Mouse (Mus musculus): Measurements from ENCODE around the gene Akap11.
A peak's percentile ranks its signal among the peaks of the same experiment; 100 is the strongest.

The Akap11 gene

DNA sequence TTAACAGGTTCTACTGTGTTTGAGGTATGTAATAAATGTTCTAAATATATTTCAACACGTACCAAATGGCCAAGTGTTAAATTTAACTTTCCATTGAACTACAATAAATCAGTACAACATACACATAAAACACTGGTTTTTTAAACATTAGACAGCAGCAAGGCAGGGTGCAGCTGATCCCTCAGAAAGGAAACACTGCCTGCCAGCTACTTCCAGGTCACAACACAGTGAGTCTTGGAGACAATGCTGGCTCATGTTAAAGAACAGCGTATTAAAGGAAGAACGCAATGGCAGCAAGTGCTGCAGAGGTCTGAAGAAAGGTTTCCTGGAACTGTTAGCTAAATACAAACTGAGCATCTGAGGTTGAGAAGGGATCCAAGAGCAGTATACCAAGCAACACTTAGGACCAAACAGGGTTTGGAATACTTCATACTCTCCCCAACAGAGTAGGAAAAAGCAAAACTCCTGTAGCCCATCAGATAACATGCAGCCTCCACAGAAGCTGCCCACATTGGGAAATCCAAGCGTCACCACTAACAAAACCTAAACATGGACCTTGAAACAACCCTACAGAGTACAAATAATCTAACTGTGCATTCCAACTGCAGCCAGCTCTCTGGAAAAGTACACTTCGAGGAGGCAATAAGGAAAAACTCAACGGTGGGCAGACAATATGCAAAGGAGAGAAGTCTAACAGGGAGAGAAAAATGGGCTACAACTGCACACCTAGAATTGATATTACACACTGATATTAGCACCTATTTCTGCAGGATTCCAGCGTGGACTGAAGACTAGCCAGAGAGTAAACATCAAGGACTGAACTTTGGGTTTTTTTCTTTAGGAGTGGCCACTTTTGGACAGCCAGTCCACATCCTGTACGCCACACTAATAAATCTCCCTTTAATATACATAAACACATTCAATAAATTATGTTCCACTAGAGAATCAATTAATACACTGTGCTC is 7.9 kb downstream of the Akap11 start:
- no peak for DNase-seq (ENCODE audit: low spot score in 2 of 2)

DNA sequence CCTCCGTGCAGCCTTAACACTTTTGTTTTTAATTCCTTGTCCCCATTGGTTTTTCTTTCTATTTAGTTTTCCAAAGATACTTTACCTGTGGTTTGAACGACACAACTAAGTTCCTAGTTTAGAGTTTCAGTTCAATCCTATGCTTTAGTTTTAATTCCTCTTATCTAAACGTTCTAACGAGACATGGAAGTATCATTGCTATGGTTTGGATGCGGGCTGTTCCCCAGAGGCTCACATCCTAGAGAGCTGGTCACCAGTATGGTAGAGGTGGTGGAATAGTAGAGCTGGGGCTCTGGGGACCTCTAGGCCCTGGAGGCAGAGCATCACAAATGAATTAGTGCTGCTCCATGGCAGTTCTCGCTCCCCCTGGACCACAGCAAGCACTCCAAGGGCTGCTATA is 9.7 kb downstream of the Akap11 start:
- DNase-seq (ENCODE audit: low spot score in 2 of 2): no peak

- no peak for DNase-seq (ENCODE audit: low spot score in 2 of 2)
Observed at GRCm38 (mm10) chr14:78526475-78526874, 10.1 kb downstream of the Akap11 start.

DNA sequence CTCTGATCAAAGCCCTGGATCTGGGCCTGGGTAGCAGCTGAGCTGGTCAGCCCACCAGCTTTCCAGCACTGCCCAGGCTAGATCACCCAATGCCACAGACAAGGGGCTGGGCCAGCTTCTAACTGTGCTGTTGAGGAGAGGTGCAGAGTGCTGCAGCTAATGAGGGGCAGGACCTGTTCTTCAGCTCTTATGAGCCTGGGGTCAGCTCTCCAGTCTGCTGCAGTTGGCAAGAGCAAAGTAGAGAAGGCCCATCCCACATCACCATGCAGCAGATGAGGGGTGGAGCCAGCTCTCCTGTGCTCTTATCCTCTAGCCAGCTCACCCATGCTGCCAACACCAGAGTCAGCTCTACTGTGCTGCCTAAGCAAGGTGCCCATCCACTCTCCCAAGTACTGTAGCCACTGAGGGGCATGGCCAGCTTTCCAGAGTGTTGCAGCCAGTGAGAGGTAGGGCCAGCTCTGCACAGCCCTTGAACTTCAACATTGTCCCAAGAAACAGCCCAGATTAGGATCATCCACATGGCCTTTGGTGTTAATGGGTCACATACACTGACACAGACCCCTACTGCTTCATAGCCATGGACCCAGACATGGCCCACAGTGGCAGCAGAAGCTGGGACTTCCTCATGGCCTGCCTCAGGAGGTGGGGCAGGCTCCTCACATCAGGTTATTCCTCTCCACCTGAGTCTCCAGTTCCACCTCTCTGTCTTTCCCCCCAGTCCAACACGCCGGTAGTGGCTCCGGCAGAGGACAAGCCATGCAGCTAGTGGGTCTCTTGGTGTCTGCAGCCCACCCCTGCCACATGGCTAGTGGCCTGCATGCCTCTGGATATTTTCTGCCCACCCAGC is 10.8 kb downstream of the Akap11 start:
- no peak for DNase-seq (ENCODE audit: low spot score in 2 of 2)

DNA sequence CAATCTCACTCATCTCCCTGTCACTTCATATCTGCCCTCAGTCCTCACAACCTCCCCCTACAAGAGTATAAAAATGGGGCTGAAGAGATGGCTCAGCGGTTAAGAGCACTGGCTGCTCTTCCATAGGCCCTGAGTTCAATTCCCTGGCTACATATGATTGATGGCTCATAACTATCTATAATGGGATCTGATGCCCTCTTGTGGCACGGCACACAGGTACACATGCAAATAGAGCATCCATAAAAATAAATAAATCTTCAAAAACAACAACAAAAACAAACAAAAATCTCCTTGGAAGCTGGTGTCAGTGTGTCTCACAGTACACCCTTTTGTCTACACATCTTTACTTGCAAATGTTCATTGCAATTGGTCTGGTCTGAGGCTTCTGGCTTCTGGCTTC is 11.5 kb downstream of the Akap11 start:
- no peak for DNase-seq (ENCODE audit: low spot score in 2 of 2)

DNA sequence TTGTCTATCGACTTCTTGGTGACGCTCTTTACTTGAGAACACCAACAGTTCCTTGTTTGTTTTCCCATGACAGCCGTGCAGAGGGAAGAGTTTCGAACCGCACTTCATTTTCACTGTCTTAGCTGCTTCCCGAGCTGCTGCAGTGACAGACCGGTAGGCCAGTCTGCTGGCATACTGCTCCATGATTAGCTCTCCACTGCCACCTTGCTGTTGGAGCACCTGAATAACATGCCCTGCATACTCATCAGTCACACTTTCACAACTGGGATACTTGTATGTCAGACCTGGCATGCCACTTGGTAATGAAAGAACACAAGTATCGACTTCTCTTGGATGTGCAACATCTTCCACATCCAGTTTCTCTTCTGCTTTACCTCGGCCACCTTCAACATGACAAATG is 25.9 kb downstream of the Akap11 start:
- no peak for DNase-seq (ENCODE audit: low spot score in 2 of 2)

DNA sequence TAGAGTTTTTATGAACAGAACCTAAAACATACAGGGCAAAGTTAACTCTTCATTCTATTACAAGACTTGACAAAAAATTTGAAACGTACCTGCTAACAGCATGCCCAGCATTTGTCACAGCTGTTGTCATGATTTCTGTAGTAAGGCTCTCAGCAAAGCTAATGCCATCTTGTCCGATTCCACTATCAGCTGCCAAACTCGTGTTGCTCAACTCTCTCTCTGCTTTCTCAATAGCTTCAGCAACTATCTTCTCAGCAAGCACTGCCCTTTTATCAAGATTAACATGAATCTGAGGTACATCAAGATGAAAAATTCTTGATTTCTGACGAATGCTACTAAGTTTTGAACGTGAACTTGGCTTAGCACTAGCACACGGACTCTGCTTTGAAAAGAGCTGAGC is 26.8 kb downstream of the Akap11 start:
- no peak for DNase-seq (ENCODE audit: low spot score in 2 of 2)

DNA sequence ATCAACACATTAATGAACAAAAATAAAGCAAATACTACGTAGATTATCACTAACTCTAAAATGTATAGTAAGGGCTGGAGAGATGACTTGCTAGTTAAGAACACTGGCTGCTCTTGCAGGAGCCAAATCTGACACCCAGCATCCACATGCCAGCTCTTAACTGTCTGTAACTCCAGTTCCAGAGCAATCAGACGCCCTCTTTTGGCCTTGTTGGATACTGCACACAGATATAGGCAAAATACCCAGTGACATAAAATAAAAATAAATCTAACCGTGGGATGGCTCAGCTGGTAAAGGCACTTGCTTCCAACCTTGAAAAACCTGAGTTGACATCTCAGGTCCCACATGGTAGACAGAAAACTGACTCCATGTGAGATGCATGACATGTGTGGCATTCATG is 36.0 kb downstream of the Akap11 start:
- DNase-seq (ENCODE audit: low spot score in 2 of 2): no peak

- no peak for DNase-seq (ENCODE audit: low spot score in 2 of 2)
Observed at GRCm38 (mm10) chr14:78496691-78497090, 39.9 kb downstream of the Akap11 start.

DNA sequence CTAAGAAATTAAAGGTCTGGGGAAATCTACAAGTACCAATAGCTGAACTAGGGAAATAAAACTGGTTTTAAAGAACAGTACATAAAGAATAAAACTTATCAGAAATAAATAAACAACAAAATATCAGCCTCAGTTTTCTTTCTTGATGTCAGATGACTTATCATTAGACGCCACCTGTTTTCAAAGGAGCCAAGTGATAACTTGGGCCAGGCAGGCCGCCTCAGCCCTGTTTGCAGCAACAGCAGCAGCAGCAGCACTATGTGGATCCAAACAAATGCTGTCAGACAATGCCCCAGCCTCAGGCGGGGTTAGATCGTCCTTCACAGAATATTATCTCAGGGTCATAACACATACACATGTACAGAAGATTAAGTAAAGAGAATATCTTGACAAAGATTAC is 41.4 kb downstream of the Akap11 start:
- DNase-seq (ENCODE audit: low spot score in 2 of 2): no peak

DNA sequence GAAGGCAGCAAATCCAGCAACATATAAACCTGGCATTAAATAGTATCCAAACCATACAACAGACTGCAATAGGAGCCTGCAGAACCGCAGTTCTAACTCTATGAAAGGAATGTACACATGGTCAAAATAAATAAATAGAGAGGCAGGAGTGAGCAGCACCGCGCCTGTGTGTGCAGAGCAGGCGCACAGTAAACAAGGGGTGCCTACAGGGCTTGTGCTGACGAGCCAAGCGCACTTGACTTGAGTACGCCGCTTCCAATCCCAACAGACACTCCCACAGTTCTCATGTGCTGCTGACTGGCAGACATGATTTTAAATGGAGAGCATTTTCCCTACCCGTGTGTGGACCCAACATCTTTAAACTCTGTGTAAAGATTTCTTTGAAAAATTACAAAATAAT is 44.0 kb downstream of the Akap11 start:
- DNase-seq (ENCODE audit: low spot score in 2 of 2): no peak

DNA sequence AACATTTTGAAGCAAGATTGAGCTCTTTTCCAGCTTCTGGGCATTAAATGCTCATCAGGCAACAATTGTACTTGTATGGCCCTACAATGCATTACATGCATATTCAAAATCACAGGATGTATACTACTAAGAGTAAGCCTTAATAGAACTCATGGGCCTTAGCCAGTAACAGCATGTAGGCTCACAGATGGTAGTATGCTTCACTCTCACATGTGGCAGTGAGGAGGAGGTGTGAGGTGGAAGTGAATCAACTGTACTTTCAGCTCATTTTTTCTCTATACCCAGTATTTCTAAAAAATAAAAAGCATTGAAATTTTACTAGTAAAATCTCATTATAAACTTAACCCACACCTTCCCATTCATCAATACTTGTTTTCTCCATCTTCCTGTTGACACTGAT is 45.2 kb downstream of the Akap11 start:
- no peak for DNase-seq (ENCODE audit: low spot score in 2 of 2)

DNA sequence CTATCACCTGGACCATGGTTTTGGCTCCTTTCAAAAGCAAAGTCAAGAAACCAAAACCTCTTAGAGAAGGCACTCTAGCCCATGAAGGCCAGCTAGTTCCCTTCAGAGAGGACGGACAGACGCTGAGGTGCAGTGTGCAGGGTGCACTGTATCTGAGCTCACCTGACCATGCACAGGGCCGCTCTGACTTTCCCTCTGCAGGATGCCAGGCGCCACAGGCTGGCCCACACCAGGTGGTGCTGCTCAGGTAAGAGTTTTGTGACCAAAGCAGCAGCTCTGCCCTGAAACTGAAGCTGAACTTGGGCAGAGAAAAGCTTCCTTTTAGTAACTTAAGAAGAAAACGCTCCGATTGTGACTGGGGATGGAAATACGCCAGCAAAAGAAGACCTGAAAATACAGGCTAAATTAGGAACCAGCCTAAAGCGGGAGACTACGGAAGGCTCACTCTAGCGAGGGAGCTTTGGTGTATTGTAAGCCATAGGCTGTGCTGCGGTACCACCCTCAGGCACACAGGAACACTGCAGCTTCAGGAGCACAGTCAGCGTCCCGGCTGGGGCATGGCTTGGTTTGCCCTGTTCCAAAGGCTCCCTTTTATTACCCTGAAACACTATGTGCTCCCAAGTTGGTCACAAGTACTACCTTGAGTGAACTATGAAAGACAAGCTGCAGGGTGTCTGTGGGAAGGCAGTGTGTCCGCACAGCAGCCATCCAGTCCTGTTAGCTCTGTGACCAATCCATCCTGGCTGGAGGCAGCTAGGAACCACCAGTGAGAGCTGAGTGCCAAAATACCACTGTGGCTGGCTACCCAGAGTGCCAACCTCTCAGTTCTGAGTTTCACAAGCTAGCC is 54.0 kb downstream of the Akap11 start:
- peak; percentile 39 to 55 for DNase-seq (ENCODE audit: low spot score in 2 of 2)

- no peak for DNase-seq (ENCODE audit: low spot score in 2 of 2)
Observed at GRCm38 (mm10) chr14:78474058-78474457, 62.5 kb downstream of the Akap11 start.

- no peak for DNase-seq (ENCODE audit: low spot score in 2 of 2)
Observed at GRCm38 (mm10) chr14:78470714-78471113, 65.9 kb downstream of the Akap11 start.

DNA sequence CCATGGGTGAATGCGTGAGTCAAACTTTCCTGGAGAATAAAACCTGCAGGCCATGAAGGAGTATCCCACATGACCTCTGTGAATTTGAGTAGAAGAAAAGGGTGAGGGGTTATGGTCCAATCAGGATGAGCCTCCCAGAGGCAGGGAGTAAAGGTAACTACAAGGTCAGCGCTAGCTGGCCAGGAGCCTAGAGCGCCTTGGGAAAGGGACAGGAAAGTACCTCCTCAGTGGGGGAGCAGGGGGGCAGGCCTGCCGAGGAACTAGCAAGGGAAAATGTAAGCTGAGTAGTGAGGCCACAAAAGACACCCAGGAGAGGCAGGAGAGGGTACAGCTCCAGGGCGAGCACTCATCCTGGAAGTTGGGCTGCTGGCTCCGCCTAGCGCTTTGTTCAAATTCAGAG is 67.6 kb downstream of the Akap11 start:
- no peak for DNase-seq (ENCODE audit: low spot score in 2 of 2)

- DNase-seq (ENCODE audit: low spot score in 2 of 2): no peak
Observed at GRCm38 (mm10) chr14:78467994-78468393, 68.6 kb downstream of the Akap11 start.

DNA sequence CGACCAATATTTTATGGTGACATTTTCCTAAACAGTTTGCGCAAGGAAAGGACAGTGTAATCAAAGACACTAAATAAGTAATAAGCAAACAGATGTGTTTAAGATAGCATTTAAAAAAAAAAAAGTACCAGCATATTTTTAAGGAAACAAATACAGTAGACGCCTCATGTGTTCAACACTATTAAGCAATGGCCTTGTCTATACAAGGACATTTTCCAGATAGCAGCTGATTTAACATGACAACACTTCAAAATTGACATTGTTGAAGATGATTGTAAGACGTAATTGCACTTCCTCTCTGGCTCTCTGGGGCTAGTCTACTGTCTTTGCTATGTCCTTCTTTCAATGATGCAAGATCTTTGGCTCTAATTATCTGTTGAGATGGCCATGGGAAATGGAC is 72.3 kb downstream of the Akap11 start:
- DNase-seq (ENCODE audit: low spot score in 2 of 2): no peak

GRCm38 (mm10) chr14:78459121-78459520 is 77.5 kb downstream of the Akap11 start:
- DNase-seq (ENCODE audit: low spot score in 2 of 2): no peak

DNA sequence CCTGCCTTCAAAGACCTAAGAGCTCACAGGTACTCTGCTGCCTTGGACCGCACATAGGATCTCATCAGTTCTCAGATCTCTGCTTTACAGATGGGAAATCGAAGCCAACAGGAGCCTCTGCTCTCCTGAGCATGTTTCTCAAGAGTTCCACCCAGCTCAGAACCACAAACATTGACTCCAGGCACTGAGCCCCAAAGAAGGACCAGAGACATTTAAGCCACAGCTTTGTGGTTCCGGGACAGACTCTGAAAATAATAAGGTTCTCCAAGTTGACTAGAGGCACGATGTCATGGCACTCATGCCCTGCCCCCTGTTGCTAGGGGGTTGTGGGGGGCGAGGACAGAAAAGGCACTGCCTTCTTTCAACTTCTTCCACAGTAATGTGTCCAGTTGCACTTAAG is 77.9 kb downstream of the Akap11 start:
- DNase-seq (ENCODE audit: low spot score in 2 of 2): no peak

GRCm38 (mm10) chr14:78454970-78455369 is 81.6 kb downstream of the Akap11 start:
- no peak for DNase-seq (ENCODE audit: low spot score in 2 of 2)
